Mouse (Mus musculus): ENCODE measurements around the gene Arvcf. TPM values are rescaled to one million over a fixed set of nuclear protein-coding genes. Genes with fewer than 3 reads are reported as not detected.

Gene Arvcf
- total and polyA plus RNA-seq, 2 experiments from 2014 or later: 54.5 to 219 TPM

DNA sequence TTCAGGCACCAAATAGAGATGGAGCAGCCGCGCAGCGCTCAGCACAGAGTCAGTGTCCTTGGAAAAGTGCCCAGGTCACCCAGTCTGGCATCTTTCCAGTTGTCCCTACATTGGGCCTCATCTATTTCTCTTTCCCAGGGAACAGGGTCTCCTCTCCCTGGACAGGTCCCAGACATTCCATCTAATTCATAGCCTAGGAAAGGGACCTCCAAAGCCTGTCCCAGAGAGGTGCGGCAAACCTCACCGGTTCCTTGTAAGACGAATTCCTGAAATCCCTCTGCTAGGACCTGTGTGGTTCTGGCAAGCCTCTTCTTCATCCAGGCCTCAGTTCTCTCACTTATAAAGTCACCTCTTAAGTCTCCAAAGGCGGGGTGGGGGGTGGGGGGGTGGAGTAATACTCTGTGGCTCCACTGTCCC, 47.6 kb downstream of the Arvcf start:
- H3K27me3 ChIP-seq (ENCODE audit: insufficient read depth, low read length): no peaks in the 10 kb centered on the region
- H3K4me3 ChIP-seq (ENCODE audit: low read depth, low read length): no peak overlapping the region
- no peak overlapping the region for H3K9ac ChIP-seq (replicated peaks; ENCODE audit: low read length, poor library complexity, severe bottlenecking)
- no peaks in the 10 kb centered on the region for H3K9me3 ChIP-seq (ENCODE audit: low read length)
- DNase-seq (ENCODE audit: low spot score) (peak; percentile 60), ATAC-seq (ENCODE audit: low FRiP score) (no peak)
- no peak overlapping the region for H3K4me2 ChIP-seq (ENCODE audit: low read depth, low read length, poor library complexity, severe bottlenecking)
- 16% methylated on average over 6 of the region's 7 CpGs for WGBS
- no peak for TF ChIP-seq CTCF (IDR thresholded peaks at IDR 0.05)
- H3K27ac ChIP-seq (ENCODE audit: low read depth, low read length): peak overlapping the region; percentile 47; the same call in 1 of the 2 replicates
- H3K36me3 ChIP-seq (ENCODE audit: insufficient read depth, low read length): peaks cover 39% of the 10 kb centered on the region
- H3K4me1 ChIP-seq (ENCODE audit: insufficient read depth, low read length): peaks cover 16% of the 10 kb centered on the region

DNA sequence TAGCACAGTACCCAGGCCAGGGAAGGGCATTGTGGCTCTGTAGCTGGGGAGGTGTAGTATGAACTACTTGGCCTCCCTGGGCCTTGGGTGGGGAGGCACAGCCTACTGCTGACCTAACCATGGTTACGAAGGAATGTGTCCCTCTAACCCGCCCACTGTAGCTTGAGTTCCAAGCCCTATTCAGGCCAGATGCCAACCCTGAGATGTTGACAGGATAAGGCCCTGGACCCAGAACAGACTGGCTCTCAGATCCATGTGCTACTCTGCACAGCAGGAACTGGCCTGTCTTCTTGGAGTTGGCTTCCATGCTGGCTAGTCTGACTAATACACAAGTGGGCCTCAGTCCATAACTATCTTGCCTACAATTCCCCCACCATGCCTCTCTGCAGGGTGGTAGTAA, 48.2 kb downstream of the Arvcf start:
- DNase-seq (ENCODE audit: low spot score): peak; percentile 84
- H3K4me2 ChIP-seq (ENCODE audit: low read depth, low read length, poor library complexity, severe bottlenecking): no peak overlapping the region
- H3K27ac ChIP-seq (ENCODE audit: low read depth, low read length): peak overlapping the region; percentile 47; the same call in 1 of the 2 replicates
- H3K9ac ChIP-seq (replicated peaks; ENCODE audit: low read length, poor library complexity, severe bottlenecking): 0 out of 2 replicates have a peak overlapping the region, but pooled peaks have one; percentile 10
- no peaks in the 10 kb centered on the region for H3K27me3 ChIP-seq (ENCODE audit: insufficient read depth, low read length)
- 51% methylated on average over 2 of the region's 2 CpGs for WGBS
- H3K4me3 ChIP-seq (ENCODE audit: low read depth, low read length): no peak overlapping the region
- no peaks in the 10 kb centered on the region for H3K9me3 ChIP-seq (ENCODE audit: low read length)
- peaks cover 16% of the 10 kb centered on the region for H3K4me1 ChIP-seq (ENCODE audit: insufficient read depth, low read length)
- no peak for ATAC-seq (ENCODE audit: low FRiP score)
- no peak for TF ChIP-seq CTCF (IDR thresholded peaks at IDR 0.05)
- H3K36me3 ChIP-seq (ENCODE audit: insufficient read depth, low read length): peaks cover 39% of the 10 kb centered on the region

DNA sequence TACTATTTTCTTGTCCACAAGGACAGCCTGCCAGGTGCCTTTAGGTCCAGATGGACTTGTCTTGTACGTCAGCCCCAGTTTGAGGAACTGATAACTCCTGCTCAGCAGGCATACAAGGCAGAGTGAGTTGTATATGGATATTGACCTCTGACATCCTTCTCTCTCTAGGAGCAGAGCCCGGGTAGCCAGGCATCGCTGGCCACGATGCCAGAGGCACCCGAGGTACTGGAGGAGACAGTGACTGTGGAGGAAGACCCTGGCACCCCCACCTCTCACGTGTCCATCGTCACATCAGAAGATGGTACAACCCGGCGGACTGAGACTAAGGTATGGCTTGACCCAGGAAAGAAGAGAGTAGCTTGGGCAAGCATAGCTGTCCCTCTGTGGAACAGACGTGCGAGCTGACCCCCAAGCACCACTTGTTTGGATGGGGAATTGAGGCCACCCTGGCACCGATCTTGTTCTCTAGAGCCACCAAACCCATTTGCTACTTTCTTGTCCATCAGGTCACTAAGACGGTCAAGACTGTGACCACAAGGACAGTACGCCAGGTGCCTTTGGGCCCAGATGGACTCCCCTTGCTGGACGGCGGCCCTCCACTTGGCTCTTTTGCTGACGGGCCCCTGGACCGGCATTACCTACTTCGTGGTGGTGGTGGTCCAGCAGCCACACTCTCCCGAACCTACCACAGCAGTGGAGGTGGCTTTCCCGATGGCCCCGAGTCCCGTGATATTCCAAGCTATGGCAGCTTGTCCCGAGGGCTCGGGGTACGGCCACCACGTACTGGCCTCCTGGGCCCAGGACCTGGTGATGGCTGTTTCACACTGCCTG, 49.0 kb downstream of the Arvcf start:
- no peak overlapping the region for H3K9ac ChIP-seq (replicated peaks; ENCODE audit: low read length, poor library complexity, severe bottlenecking)
- no peaks in the 10 kb centered on the region for H3K9me3 ChIP-seq (ENCODE audit: low read length)
- DNase-seq (ENCODE audit: low spot score) (no peak), ATAC-seq (ENCODE audit: low FRiP score) (no peak)
- WGBS: 96% methylated on average over 27 of the region's 27 CpGs
- no peaks in the 10 kb centered on the region for H3K27me3 ChIP-seq (ENCODE audit: insufficient read depth, low read length)
- H3K36me3 ChIP-seq (ENCODE audit: insufficient read depth, low read length): peaks cover 47% of the 10 kb centered on the region
- peaks cover 16% of the 10 kb centered on the region for H3K4me1 ChIP-seq (ENCODE audit: insufficient read depth, low read length)
- TF ChIP-seq CTCF (IDR thresholded peaks at IDR 0.05): no peak
- no peak overlapping the region for H3K27ac ChIP-seq (ENCODE audit: low read depth, low read length)
- H3K4me2 ChIP-seq (ENCODE audit: low read depth, low read length, poor library complexity, severe bottlenecking): no peak overlapping the region
- no peak overlapping the region for H3K4me3 ChIP-seq (ENCODE audit: low read depth, low read length)

DNA sequence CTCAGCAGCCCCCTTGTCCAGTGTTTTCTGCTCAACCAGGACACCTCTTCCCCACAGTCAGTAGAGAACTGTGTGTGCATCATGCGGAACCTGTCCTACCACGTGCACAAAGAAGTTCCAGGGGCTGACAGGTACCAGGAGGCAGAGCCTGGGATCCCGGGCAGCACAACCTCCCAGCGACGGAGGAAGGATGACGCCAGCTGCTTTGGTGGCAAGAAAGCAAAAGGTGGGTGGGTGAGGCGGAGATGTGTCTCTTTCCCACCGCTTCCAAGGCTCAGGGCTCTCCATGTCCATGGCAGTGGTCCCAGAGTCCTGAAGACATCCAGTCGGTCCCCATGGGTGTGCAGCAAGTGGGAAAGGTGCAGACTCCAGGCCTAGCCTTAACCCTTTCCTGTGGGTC, 52.0 kb downstream of the Arvcf start:
- no peak overlapping the region for H3K4me3 ChIP-seq (ENCODE audit: low read depth, low read length)
- peaks cover 75% of the 10 kb centered on the region for H3K36me3 ChIP-seq (ENCODE audit: insufficient read depth, low read length)
- no peak for TF ChIP-seq CTCF (IDR thresholded peaks at IDR 0.05)
- no peak overlapping the region; the same call in 1 of the 2 replicates for H3K9ac ChIP-seq (replicated peaks; ENCODE audit: low read length, poor library complexity, severe bottlenecking)
- ATAC-seq (ENCODE audit: low FRiP score) (no peak), DNase-seq (ENCODE audit: low spot score) (no peak)
- no peaks in the 10 kb centered on the region for H3K9me3 ChIP-seq (ENCODE audit: low read length)
- peaks cover 5% of the 10 kb centered on the region; the same call in 1 of the 2 replicates for H3K4me1 ChIP-seq (ENCODE audit: insufficient read depth, low read length)
- peak overlapping the region; percentile 28; the same call in 1 of the 2 replicates for H3K27ac ChIP-seq (ENCODE audit: low read depth, low read length)
- H3K4me2 ChIP-seq (ENCODE audit: low read depth, low read length, poor library complexity, severe bottlenecking): no peak overlapping the region
- no peaks in the 10 kb centered on the region for H3K27me3 ChIP-seq (ENCODE audit: insufficient read depth, low read length)
- WGBS: 41% methylated on average over 9 of the region's 9 CpGs

DNA sequence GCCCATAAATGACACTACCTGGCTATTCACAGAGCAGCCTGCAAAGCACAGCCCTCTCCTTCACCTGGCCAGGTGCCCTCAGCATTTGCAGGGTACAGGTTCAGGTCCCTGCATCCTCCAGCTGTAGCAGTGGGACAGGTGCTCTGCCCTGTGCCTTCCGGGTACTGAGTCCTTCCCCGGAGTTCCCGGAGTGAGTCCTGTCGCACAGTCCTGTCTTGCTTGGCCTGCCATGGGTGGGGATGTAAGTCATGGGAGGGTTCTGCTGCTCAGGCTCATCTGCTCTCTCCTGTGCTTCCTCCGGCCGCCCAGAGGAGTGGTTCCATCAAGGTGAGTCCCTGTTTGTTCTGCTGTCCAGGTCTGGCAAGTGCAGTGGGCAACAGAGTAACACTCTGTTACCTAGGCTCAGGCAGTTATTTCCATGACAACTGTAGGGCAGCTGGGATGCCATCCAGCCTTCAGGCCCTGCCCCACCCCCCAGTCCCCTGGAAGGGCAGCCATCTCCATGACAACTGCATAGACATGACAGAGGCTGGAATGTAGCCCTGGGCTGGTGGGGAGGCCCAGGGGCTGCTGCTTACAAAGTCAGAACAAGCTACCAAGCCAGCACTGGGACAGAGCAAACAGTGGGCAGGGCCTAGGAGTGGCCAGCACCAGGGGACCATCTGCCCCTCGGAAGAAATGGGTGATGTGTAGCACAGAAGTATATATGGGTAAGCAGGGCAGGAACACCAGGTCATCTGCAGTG, 52.7 kb downstream of the Arvcf start:
- H3K27ac ChIP-seq (ENCODE audit: low read depth, low read length): peak overlapping the region; percentile 28
- peaks cover 5% of the 10 kb centered on the region; the same call in 1 of the 2 replicates for H3K4me1 ChIP-seq (ENCODE audit: insufficient read depth, low read length)
- no peak overlapping the region for H3K4me2 ChIP-seq (ENCODE audit: low read depth, low read length, poor library complexity, severe bottlenecking)
- no peak for TF ChIP-seq CTCF (IDR thresholded peaks at IDR 0.05)
- DNase-seq (ENCODE audit: low spot score) (peak; percentile 93), ATAC-seq (ENCODE audit: low FRiP score) (peak; percentile 72)
- no peaks in the 10 kb centered on the region for H3K27me3 ChIP-seq (ENCODE audit: insufficient read depth, low read length)
- H3K4me3 ChIP-seq (ENCODE audit: low read depth, low read length): no peak overlapping the region
- 23% methylated on average over 7 of the region's 7 CpGs for WGBS
- no peaks in the 10 kb centered on the region for H3K9me3 ChIP-seq (ENCODE audit: low read length)
- no peak overlapping the region for H3K9ac ChIP-seq (replicated peaks; ENCODE audit: low read length, poor library complexity, severe bottlenecking)
- peaks cover 80% of the 10 kb centered on the region for H3K36me3 ChIP-seq (ENCODE audit: insufficient read depth, low read length)

All from midbrain, postnatal 0 days (tissue).